Mouse (Mus musculus): ENCODE data around the gene Gk2. TPM values are rescaled to one million over a fixed set of nuclear protein-coding genes. Genes with fewer than 3 reads are reported as not detected.

The Gk2 gene
- polyA plus RNA-seq, 1 experiment from 2014 or later, result not detected

DNA sequence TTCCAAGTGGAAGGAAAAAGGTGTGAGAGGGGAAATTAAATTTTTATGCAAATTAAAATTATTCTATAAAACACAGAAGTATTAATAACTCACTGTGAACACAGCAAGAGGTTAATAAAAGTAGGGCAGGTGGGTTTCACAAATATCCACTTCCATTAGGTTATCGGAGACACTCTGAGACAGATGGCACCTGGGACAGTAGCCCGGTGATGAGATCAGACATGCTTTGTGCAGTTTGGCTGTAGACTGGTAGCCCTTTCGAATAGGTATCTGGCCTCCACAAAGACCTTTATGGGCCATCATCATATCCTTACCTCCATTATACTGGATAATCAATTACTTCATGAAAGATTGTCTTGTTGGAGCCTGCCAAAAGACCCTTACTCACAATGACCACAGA is 6.0 kb upstream of the Gk2 start:
- no peaks in the 10 kb centered on the region for H3K27me3 ChIP-seq (ENCODE audit: control insufficient read depth, insufficient read depth, low read length)
- H3K9me3 ChIP-seq (replicated peaks; ENCODE audit: control insufficient read depth, low read length), result no peaks in the 10 kb centered on the region
- H3K36me3 ChIP-seq (ENCODE audit: control insufficient read depth, insufficient read depth, low read length), result no peaks in the 10 kb centered on the region
- H3K4me3 ChIP-seq (replicated peaks; ENCODE audit: low read length), result no peak overlapping the region
- WGBS, result 92% methylated on average over 3 of the region's 3 CpGs
- ATAC-seq (ENCODE audit: insufficient read depth, low FRiP score), result no peak
- H3K4me2 ChIP-seq (ENCODE audit: low read depth, low read length), result no peak overlapping the region
- H3K4me1 ChIP-seq (ENCODE audit: control insufficient read depth, insufficient read depth, low read length), result no peaks in the 10 kb centered on the region
- H3K9ac ChIP-seq (ENCODE audit: low read length), result no peak overlapping the region
- no peak overlapping the region for H3K27ac ChIP-seq (ENCODE audit: low read length)

DNA sequence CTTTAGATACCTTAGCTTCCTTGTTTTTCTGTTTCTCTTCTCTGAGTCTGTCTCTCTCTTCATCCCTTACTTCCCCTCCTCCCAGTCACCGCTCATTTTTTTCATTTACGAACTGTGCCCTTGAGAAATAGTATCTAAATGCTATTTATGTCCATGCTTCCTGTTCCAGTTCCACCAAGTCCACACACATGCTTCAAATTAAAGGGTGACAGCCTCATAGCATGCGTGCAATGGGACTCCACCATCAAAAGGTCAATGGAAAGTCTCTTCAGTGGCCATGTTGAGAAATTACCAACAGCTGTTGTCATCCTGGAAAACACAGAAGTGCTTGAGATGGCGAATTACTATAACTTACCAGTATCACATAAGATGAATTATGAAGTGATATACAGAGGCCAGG is 5.4 kb downstream of the Gk2 start:
- H3K4me2 ChIP-seq (ENCODE audit: low read depth, low read length), result no peak overlapping the region
- no peak for ATAC-seq (ENCODE audit: insufficient read depth, low FRiP score)
- no peaks in the 10 kb centered on the region for H3K36me3 ChIP-seq (ENCODE audit: control insufficient read depth, insufficient read depth, low read length)
- H3K27ac ChIP-seq (ENCODE audit: low read length), result no peak overlapping the region
- no peaks in the 10 kb centered on the region for H3K27me3 ChIP-seq (ENCODE audit: control insufficient read depth, insufficient read depth, low read length)
- WGBS, result 84% methylated on average over 4 of the region's 4 CpGs
- H3K4me3 ChIP-seq (replicated peaks; ENCODE audit: low read length), result no peak overlapping the region
- H3K9ac ChIP-seq (ENCODE audit: low read length), result no peak overlapping the region
- H3K4me1 ChIP-seq (ENCODE audit: control insufficient read depth, insufficient read depth, low read length), result no peaks in the 10 kb centered on the region
- peaks cover 3% of the 10 kb centered on the region; the same call in 1 of the 2 replicates for H3K9me3 ChIP-seq (replicated peaks; ENCODE audit: control insufficient read depth, low read length)

GRCm38 (mm10) chr5:97444191-97444590 is 12.6 kb downstream of the Gk2 start:
- H3K4me3 ChIP-seq (replicated peaks; ENCODE audit: low read length), result no peak overlapping the region

GRCm38 (mm10) chr5:97432512-97432911 is 24.3 kb downstream of the Gk2 start:
- WGBS, result 88% methylated on average over 2 of the region's 2 CpGs
- no peak for ATAC-seq (ENCODE audit: insufficient read depth, low FRiP score)
- Histone ChIP-seq H3K36me3 (ENCODE audit: control insufficient read depth, insufficient read depth, low read length) (no peaks in the 10 kb centered on the region), H3K9me3 (replicated peaks; ENCODE audit: control insufficient read depth, low read length) (no peaks in the 10 kb centered on the region), H3K9ac (ENCODE audit: low read length) (no peak overlapping the region), H3K27me3 (ENCODE audit: control insufficient read depth, insufficient read depth, low read length) (no peaks in the 10 kb centered on the region), H3K4me2 (ENCODE audit: low read depth, low read length) (no peak overlapping the region), H3K4me1 (ENCODE audit: control insufficient read depth, insufficient read depth, low read length) (no peaks in the 10 kb centered on the region), H3K27ac (ENCODE audit: low read length) (no peak overlapping the region), H3K4me3 (replicated peaks; ENCODE audit: low read length) (no peak overlapping the region)

More at GRCm38 (mm10) chr5:97444191-97444590, 12.6 kb downstream of the Gk2 start:
- Histone ChIP-seq H3K36me3 (ENCODE audit: control insufficient read depth, insufficient read depth, low read length) (no peaks in the 10 kb centered on the region), H3K27me3 (ENCODE audit: control insufficient read depth, insufficient read depth, low read length) (no peaks in the 10 kb centered on the region), H3K9ac (ENCODE audit: low read length) (no peak overlapping the region), H3K9me3 (replicated peaks; ENCODE audit: control insufficient read depth, low read length) (peaks cover 3% of the 10 kb centered on the region; the same call in 1 of the 2 replicates), H3K4me2 (ENCODE audit: low read depth, low read length) (no peak overlapping the region), H3K4me1 (ENCODE audit: control insufficient read depth, insufficient read depth, low read length) (no peaks in the 10 kb centered on the region), H3K27ac (ENCODE audit: low read length) (no peak overlapping the region)
- ATAC-seq (ENCODE audit: insufficient read depth, low FRiP score), result no peak
- 27% methylated on average over 1 of the region's 1 CpGs for WGBS

- H3K9ac ChIP-seq (ENCODE audit: low read length), result no peak overlapping the region
- no peak overlapping the region for H3K27ac ChIP-seq (ENCODE audit: low read length)
- H3K4me3 ChIP-seq (replicated peaks; ENCODE audit: low read length), result no peak overlapping the region
- WGBS, result 75% methylated on average over 9 of the region's 9 CpGs
- no peaks in the 10 kb centered on the region for H3K27me3 ChIP-seq (ENCODE audit: control insufficient read depth, insufficient read depth, low read length)
- H3K4me2 ChIP-seq (ENCODE audit: low read depth, low read length), result no peak overlapping the region
- H3K4me1 ChIP-seq (ENCODE audit: control insufficient read depth, insufficient read depth, low read length), result no peaks in the 10 kb centered on the region
- no peak for ATAC-seq (ENCODE audit: insufficient read depth, low FRiP score)
- no peaks in the 10 kb centered on the region for H3K36me3 ChIP-seq (ENCODE audit: control insufficient read depth, insufficient read depth, low read length)
- H3K9me3 ChIP-seq (replicated peaks; ENCODE audit: control insufficient read depth, low read length), result no peaks in the 10 kb centered on the region
Observed at GRCm38 (mm10) chr5:97429976-97430375, 26.8 kb downstream of the Gk2 start.

DNA sequence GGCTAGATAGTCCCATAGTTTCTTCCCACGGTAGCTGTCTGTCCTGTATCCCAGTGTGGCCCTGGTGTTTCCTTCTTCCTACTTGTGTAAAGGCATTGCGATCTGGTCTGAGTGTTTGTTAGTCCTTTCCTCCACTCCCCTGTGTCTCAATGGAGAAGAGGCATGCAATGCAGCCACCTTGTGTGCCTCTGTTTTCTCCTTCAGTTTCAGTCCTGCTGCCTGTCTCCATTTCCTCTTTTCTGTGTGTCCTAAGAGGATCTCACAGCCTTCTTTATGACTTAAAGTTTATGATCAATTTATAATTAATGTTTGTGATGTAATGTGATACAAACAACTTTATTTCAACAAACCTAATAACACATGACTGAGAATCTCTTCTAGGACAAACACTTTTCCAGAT is 35.2 kb downstream of the Gk2 start:
- ATAC-seq (ENCODE audit: insufficient read depth, low FRiP score), result no peak
- H3K4me2 ChIP-seq (ENCODE audit: low read depth, low read length), result no peak overlapping the region
- no peak overlapping the region for H3K9ac ChIP-seq (ENCODE audit: low read length)
- WGBS, result 78% methylated on average over 2 of the region's 2 CpGs
- H3K27ac ChIP-seq (ENCODE audit: low read length), result no peak overlapping the region
- H3K4me1 ChIP-seq (ENCODE audit: control insufficient read depth, insufficient read depth, low read length), result no peaks in the 10 kb centered on the region
- H3K36me3 ChIP-seq (ENCODE audit: control insufficient read depth, insufficient read depth, low read length), result no peaks in the 10 kb centered on the region
- H3K27me3 ChIP-seq (ENCODE audit: control insufficient read depth, insufficient read depth, low read length), result no peaks in the 10 kb centered on the region
- no peak overlapping the region for H3K4me3 ChIP-seq (replicated peaks; ENCODE audit: low read length)
- no peaks in the 10 kb centered on the region for H3K9me3 ChIP-seq (replicated peaks; ENCODE audit: control insufficient read depth, low read length)

DNA sequence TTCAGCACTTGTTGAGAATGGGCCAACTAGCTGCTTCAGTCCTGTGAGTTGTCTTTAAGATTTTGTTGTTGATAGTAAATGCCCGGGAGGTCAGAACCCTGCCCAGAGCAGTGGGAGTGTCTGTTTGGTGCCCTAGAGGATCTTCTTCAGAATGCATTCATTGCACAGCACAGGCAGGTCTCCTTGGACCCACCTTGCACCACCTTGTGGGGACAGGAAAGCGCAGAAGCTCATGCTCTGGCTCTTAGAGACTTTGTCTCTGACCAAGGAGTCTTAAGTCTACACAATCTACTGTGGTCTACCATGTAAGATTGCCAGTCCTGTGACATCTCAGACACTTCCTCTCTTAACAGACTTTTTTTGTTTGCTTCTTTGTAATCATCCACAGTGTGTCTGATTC is 39.6 kb downstream of the Gk2 start:
- Histone ChIP-seq H3K9ac (ENCODE audit: low read length) (no peak overlapping the region), H3K27me3 (ENCODE audit: control insufficient read depth, insufficient read depth, low read length) (no peaks in the 10 kb centered on the region), H3K9me3 (replicated peaks; ENCODE audit: control insufficient read depth, low read length) (no peaks in the 10 kb centered on the region), H3K4me1 (ENCODE audit: control insufficient read depth, insufficient read depth, low read length) (no peaks in the 10 kb centered on the region), H3K27ac (ENCODE audit: low read length) (no peak overlapping the region), H3K36me3 (ENCODE audit: control insufficient read depth, insufficient read depth, low read length) (no peaks in the 10 kb centered on the region), H3K4me2 (ENCODE audit: low read depth, low read length) (no peak overlapping the region), H3K4me3 (replicated peaks; ENCODE audit: low read length) (no peak overlapping the region)
- no peak for ATAC-seq (ENCODE audit: insufficient read depth, low FRiP score)
- 71% methylated on average over 2 of the region's 2 CpGs for WGBS

- H3K9ac ChIP-seq (ENCODE audit: low read length), result no peak overlapping the region
- no peak overlapping the region for H3K4me2 ChIP-seq (ENCODE audit: low read depth, low read length)
- no peaks in the 10 kb centered on the region for H3K4me1 ChIP-seq (ENCODE audit: control insufficient read depth, insufficient read depth, low read length)
- H3K36me3 ChIP-seq (ENCODE audit: control insufficient read depth, insufficient read depth, low read length), result no peaks in the 10 kb centered on the region
- no peak overlapping the region for H3K4me3 ChIP-seq (replicated peaks; ENCODE audit: low read length)
- 79% methylated on average over 6 of the region's 6 CpGs for WGBS
- no peak for ATAC-seq (ENCODE audit: insufficient read depth, low FRiP score)
- no peak overlapping the region for H3K27ac ChIP-seq (ENCODE audit: low read length)
- no peaks in the 10 kb centered on the region for H3K27me3 ChIP-seq (ENCODE audit: control insufficient read depth, insufficient read depth, low read length)
- no peaks in the 10 kb centered on the region for H3K9me3 ChIP-seq (replicated peaks; ENCODE audit: control insufficient read depth, low read length)
Observed at GRCm38 (mm10) chr5:97415837-97416236, 41.0 kb downstream of the Gk2 start.

- Histone ChIP-seq H3K27ac (ENCODE audit: low read length) (no peak overlapping the region), H3K36me3 (ENCODE audit: control insufficient read depth, insufficient read depth, low read length) (no peaks in the 10 kb centered on the region), H3K9me3 (replicated peaks; ENCODE audit: control insufficient read depth, low read length) (no peaks in the 10 kb centered on the region), H3K4me2 (ENCODE audit: low read depth, low read length) (no peak overlapping the region), H3K9ac (ENCODE audit: low read length) (no peak overlapping the region), H3K4me3 (replicated peaks; ENCODE audit: low read length) (no peak overlapping the region), H3K27me3 (ENCODE audit: control insufficient read depth, insufficient read depth, low read length) (no peaks in the 10 kb centered on the region), H3K4me1 (ENCODE audit: control insufficient read depth, insufficient read depth, low read length) (no peaks in the 10 kb centered on the region)
- no peak for ATAC-seq (ENCODE audit: insufficient read depth, low FRiP score)
- WGBS, result 60% methylated on average over 3 of the region's 3 CpGs
Observed at GRCm38 (mm10) chr5:97413716-97414115, 43.1 kb downstream of the Gk2 start.

GRCm38 (mm10) chr5:97410190-97410589 is 46.6 kb downstream of the Gk2 start:
- Histone ChIP-seq H3K9ac (ENCODE audit: low read length) (no peak overlapping the region), H3K9me3 (replicated peaks; ENCODE audit: control insufficient read depth, low read length) (no peaks in the 10 kb centered on the region), H3K4me2 (ENCODE audit: low read depth, low read length) (no peak overlapping the region), H3K4me1 (ENCODE audit: control insufficient read depth, insufficient read depth, low read length) (no peaks in the 10 kb centered on the region), H3K4me3 (replicated peaks; ENCODE audit: low read length) (no peak overlapping the region), H3K27ac (ENCODE audit: low read length) (no peak overlapping the region), H3K27me3 (ENCODE audit: control insufficient read depth, insufficient read depth, low read length) (no peaks in the 10 kb centered on the region), H3K36me3 (ENCODE audit: control insufficient read depth, insufficient read depth, low read length) (no peaks in the 10 kb centered on the region)
- 76% methylated on average over 6 of the region's 6 CpGs for WGBS
- ATAC-seq (ENCODE audit: insufficient read depth, low FRiP score), result no peak

Measured in stomach, embryonic 16.5 days (tissue).